Mouse (Mus musculus): ENCODE results near the gene 1700025G04Rik.

GRCm38 (mm10) chr1:151955866-151956265 lies 134.1 kb downstream of the 1700025G04Rik start:
- TF ChIP-seq POLR2A (IDR thresholded peaks at IDR 0.05; ENCODE audit: extremely low read depth, insufficient read depth, low read length) (no peak), CTCF (IDR thresholded peaks at IDR 0.05; ENCODE audit: low read depth, low read length) (no peak)

All from liver, adult 2 months (tissue).